Mouse (Mus musculus): Measurements from ENCODE around the gene 6330409D20Rik. TPM values are rescaled to one million over a fixed set of nuclear protein-coding genes. Genes with fewer than 3 reads are reported as not detected.

6330409D20Rik gene
- total RNA-seq, 2 experiments from 2014 or later: not detected

Other genes starting within 250 kb of the 6330409D20Rik start
- 3.6 and 12.6 TPM in 2 replicates for gene Fam102a, start 205.7 kb downstream of the 6330409D20Rik start, total RNA-seq (2015; ENCODE audit: low replicate concordance)
- 0.77 and 3.0 TPM in 2 replicates for gene Fam102a, start 205.7 kb downstream of the 6330409D20Rik start, total RNA-seq (2017; ENCODE audit: low replicate concordance)
- 33.9 and 45.3 TPM in 2 replicates for gene Dpm2, start 170.2 kb downstream of the 6330409D20Rik start, total RNA-seq (2015; ENCODE audit: low replicate concordance)
- 11.8 and 21.1 TPM in 2 replicates for gene Dpm2, start 170.2 kb downstream of the 6330409D20Rik start, total RNA-seq (2017; ENCODE audit: low replicate concordance)
- gene Pip5kl1, start 166.2 kb downstream of the 6330409D20Rik start, total RNA-seq (2015; ENCODE audit: low replicate concordance): not detected in 2 replicates
- not detected in 2 replicates for gene Pip5kl1, start 166.2 kb downstream of the 6330409D20Rik start, total RNA-seq (2017; ENCODE audit: low replicate concordance)
- not detected in 2 replicates for gene 9430097D07Rik, start 165.3 kb downstream of the 6330409D20Rik start, total RNA-seq (2015; ENCODE audit: low replicate concordance)
- gene 9430097D07Rik, start 165.3 kb downstream of the 6330409D20Rik start, total RNA-seq (2017; ENCODE audit: low replicate concordance): 0.90 TPM in 1 of 2 replicates, not detected in the other
- gene St6galnac4, start 153.9 kb downstream of the 6330409D20Rik start, total RNA-seq (2015; ENCODE audit: low replicate concordance): 2.9 and 3.8 TPM in 2 replicates
- 2.3 and 2.4 TPM in 2 replicates for gene St6galnac4, start 153.9 kb downstream of the 6330409D20Rik start, total RNA-seq (2017; ENCODE audit: low replicate concordance)
- gene St6galnac6, start 141.3 kb downstream of the 6330409D20Rik start, total RNA-seq (2015; ENCODE audit: low replicate concordance): not detected in 2 replicates
- gene St6galnac6, start 141.3 kb downstream of the 6330409D20Rik start, total RNA-seq (2017; ENCODE audit: low replicate concordance): 0.64 and 3.9 TPM in 2 replicates
- 0.84 TPM in 1 of 2 replicates, not detected in the other for gene Ak1, start 119.3 kb downstream of the 6330409D20Rik start, total RNA-seq (2015; ENCODE audit: low replicate concordance)
- not detected in 2 replicates for gene Ak1, start 119.3 kb downstream of the 6330409D20Rik start, total RNA-seq (2017; ENCODE audit: low replicate concordance)
- 5.4 and 15.5 TPM in 2 replicates for gene Eng, start 94.4 kb downstream of the 6330409D20Rik start, total RNA-seq (2015; ENCODE audit: low replicate concordance)
- 0.64 and 1.4 TPM in 2 replicates for gene Eng, start 94.4 kb downstream of the 6330409D20Rik start, total RNA-seq (2017; ENCODE audit: low replicate concordance)
- not detected in 2 replicates for gene Fpgs, start 36.9 kb downstream of the 6330409D20Rik start, total RNA-seq (2015; ENCODE audit: low replicate concordance)
- gene Fpgs, start 36.9 kb downstream of the 6330409D20Rik start, total RNA-seq (2017; ENCODE audit: low replicate concordance): 1.5 and 3.7 TPM in 2 replicates
- 17.2 and 33.9 TPM in 2 replicates for gene Cdk9, start 27.9 kb downstream of the 6330409D20Rik start, total RNA-seq (2015; ENCODE audit: low replicate concordance)
- gene Cdk9, start 27.9 kb downstream of the 6330409D20Rik start, total RNA-seq (2017; ENCODE audit: low replicate concordance): 26.2 and 29.3 TPM in 2 replicates
- 8.6 and 10.5 TPM in 2 replicates for gene Sh2d3c, start 20.0 kb downstream of the 6330409D20Rik start, total RNA-seq (2015; ENCODE audit: low replicate concordance)
- gene Sh2d3c, start 20.0 kb downstream of the 6330409D20Rik start, total RNA-seq (2017; ENCODE audit: low replicate concordance): 1.5 and 3.3 TPM in 2 replicates
- 2.9 and 4.2 TPM in 2 replicates for gene Tor2a, start 16.2 kb upstream of the 6330409D20Rik start, total RNA-seq (2015; ENCODE audit: low replicate concordance)
- 0.91 and 4.5 TPM in 2 replicates for gene Tor2a, start 16.2 kb upstream of the 6330409D20Rik start, total RNA-seq (2017; ENCODE audit: low replicate concordance)
- gene Ttc16, start 34.6 kb upstream of the 6330409D20Rik start, total RNA-seq (2015; ENCODE audit: low replicate concordance): 1.3 TPM in 1 of 2 replicates, not detected in the other
- gene Ttc16, start 34.6 kb upstream of the 6330409D20Rik start, total RNA-seq (2017; ENCODE audit: low replicate concordance): not detected in 2 replicates
- 2.2 TPM in 1 of 2 replicates, not detected in the other for gene Ptrh1, start 34.8 kb upstream of the 6330409D20Rik start, total RNA-seq (2015; ENCODE audit: low replicate concordance)
- gene Ptrh1, start 34.8 kb upstream of the 6330409D20Rik start, total RNA-seq (2017; ENCODE audit: low replicate concordance): 11.3 TPM in 1 of 2 replicates, not detected in the other
- not detected in 2 replicates for gene Cfap157, start 43.4 kb upstream of the 6330409D20Rik start, total RNA-seq (2015; ENCODE audit: low replicate concordance)
- gene Cfap157, start 43.4 kb upstream of the 6330409D20Rik start, total RNA-seq (2017; ENCODE audit: low replicate concordance): not detected in 2 replicates
- gene Stxbp1, start 106.2 kb upstream of the 6330409D20Rik start, total RNA-seq (2015; ENCODE audit: low replicate concordance): 0.84 and 1.4 TPM in 2 replicates
- gene Stxbp1, start 106.2 kb upstream of the 6330409D20Rik start, total RNA-seq (2017; ENCODE audit: low replicate concordance): 0.61 and 4.0 TPM in 2 replicates
- gene Fam129b, start 135.1 kb upstream of the 6330409D20Rik start, total RNA-seq (2015; ENCODE audit: low replicate concordance): 2.2 and 8.8 TPM in 2 replicates
- gene Fam129b, start 135.1 kb upstream of the 6330409D20Rik start, total RNA-seq (2017; ENCODE audit: low replicate concordance): 5.0 and 11.5 TPM in 2 replicates
- 414 and 420 TPM in 2 replicates for gene Rpl12, start 220.5 kb upstream of the 6330409D20Rik start, total RNA-seq (2015; ENCODE audit: low replicate concordance)
- 266 and 285 TPM in 2 replicates for gene Rpl12, start 220.5 kb upstream of the 6330409D20Rik start, total RNA-seq (2017; ENCODE audit: low replicate concordance)
- gene Lrsam1, start 220.6 kb upstream of the 6330409D20Rik start, total RNA-seq (2015; ENCODE audit: low replicate concordance): 3.8 TPM in 1 of 2 replicates, not detected in the other
- gene Lrsam1, start 220.6 kb upstream of the 6330409D20Rik start, total RNA-seq (2017; ENCODE audit: low replicate concordance): 0.30 and 1.0 TPM in 2 replicates
- 1.3 and 2.2 TPM in 2 replicates for gene Slc2a8, start 241.1 kb upstream of the 6330409D20Rik start, total RNA-seq (2015; ENCODE audit: low replicate concordance)
- 1.0 and 2.0 TPM in 2 replicates for gene Slc2a8, start 241.1 kb upstream of the 6330409D20Rik start, total RNA-seq (2017; ENCODE audit: low replicate concordance)

Measured in erythroid progenitor cell, adult 5-6 weeks (primary cell).